Mouse (Mus musculus) mouse trophoblast stem cell (cell line): ENCODE measurements around the gene Ctdsp2.

Experiments
- in situ Hi-C, 2 experiments: fragments of 300-500 bp; cut with MseI, MboI; formaldehyde crosslinking; loops; 2 replicates in 1 of 2; 3 replicates in 1 of 2; pipeline ENCODE4 v1.15.1; 2025

Ctdsp2 gene

GRCm38 (mm10) chr10:127042468-127043115 lies 64.1 kb downstream of the Ctdsp2 start:
- in situ Hi-C loops, result no loop called here

- in situ Hi-C loops, result no loop called here
These were observed 64.7 kb downstream of the Ctdsp2 start for GRCm38 (mm10) chr10:127043187-127043586.

GRCm38 (mm10) chr10:127047954-127048353 lies 69.4 kb downstream of the Ctdsp2 start, which contains the start of gene Cyp27b1:
Gene Cyp27b1 (plus strand): TSS chr10:127048250.
- in situ Hi-C loops, result no loop called here

- in situ Hi-C loops, result no loop called here
These were observed 70.3 kb downstream of the Ctdsp2 start for GRCm38 (mm10) chr10:127048608-127049394.
